Mouse (Mus musculus) spleen, embryonic (tissue): ENCODE measurements around the gene Yy1.
"Not testable (repeated sequence)": the region's sequence is repeated elsewhere in the genome, so short reads cannot be mapped to it uniquely, and the experiment has no call there.

Experiments
- CTCF ChIA-PET: fragments of 350-600 bp; sonication (Branson Sonifier 250); formaldehyde crosslinking; loops from one replicate; lab custom pipeline; 2022; lab: Charles Lee

Yy1 gene

GRCm38 (mm10) chr12:108825561-108826224, 32.9 kb downstream of the Yy1 start:
- CTCF ChIA-PET: no interaction called here

- CTCF ChIA-PET: no interaction called here
Observed at GRCm38 (mm10) chr12:108826282-108826957, 33.6 kb downstream of the Yy1 start.

- CTCF ChIA-PET: no interaction called here
Observed at GRCm38 (mm10) chr12:108826958-108827535, 34.3 kb downstream of the Yy1 start.

GRCm38 (mm10) chr12:108827641-108828040, 34.9 kb downstream of the Yy1 start:
- CTCF ChIA-PET: no interaction called here

- CTCF ChIA-PET: no interaction called here
Observed at GRCm38 (mm10) chr12:108829636-108830035, 36.9 kb downstream of the Yy1 start.

- CTCF ChIA-PET: no interaction called here
Observed at GRCm38 (mm10) chr12:108830358-108830757, 37.6 kb downstream of the Yy1 start.

- CTCF ChIA-PET: no interaction called here
Observed at GRCm38 (mm10) chr12:108831966-108832643, 39.3 kb downstream of the Yy1 start.

- CTCF ChIA-PET: no interaction called here
Observed at GRCm38 (mm10) chr12:108832851-108833250, 40.1 kb downstream of the Yy1 start.

- CTCF ChIA-PET: no interaction called here
Observed at GRCm38 (mm10) chr12:108833408-108833807, 40.6 kb downstream of the Yy1 start.

- CTCF ChIA-PET: no interaction called here
Observed at GRCm38 (mm10) chr12:108834337-108834736, 41.6 kb downstream of the Yy1 start.

- CTCF ChIA-PET: no interaction called here
Observed at GRCm38 (mm10) chr12:108834786-108835185, 42.0 kb downstream of the Yy1 start.

GRCm38 (mm10) chr12:108835208-108835839, 42.6 kb downstream of the Yy1 start:
- CTCF ChIA-PET: no interaction called here

GRCm38 (mm10) chr12:108835840-108836409, 43.2 kb downstream of the Yy1 start, which contains the start of the genes Slc25a29 and Slc25a47:
Gene Slc25a29, minus strand, starts transcription at chr12:108835883.
Gene Slc25a47, plus strand, starts transcription at chr12:108836046.
- CTCF ChIA-PET: no interaction called here

GRCm38 (mm10) chr12:108836722-108837121, 43.9 kb downstream of the Yy1 start:
- CTCF ChIA-PET: no interaction called here

GRCm38 (mm10) chr12:108841181-108841580, 48.4 kb downstream of the Yy1 start:
- CTCF ChIA-PET: no interaction called here

GRCm38 (mm10) chr12:108842663-108843062, 49.9 kb downstream of the Yy1 start:
- CTCF ChIA-PET: interaction anchor here (0.7 kb wide), 1 partner anchor 603 kb away, joined by 3 read pairs; no protein-coding TSS in a partner anchor

- CTCF ChIA-PET: not testable (repeated sequence)
Observed at GRCm38 (mm10) chr12:108848033-108848432, 55.3 kb downstream of the Yy1 start.

- CTCF ChIA-PET: no interaction called here
Observed at GRCm38 (mm10) chr12:108849488-108850022, 56.8 kb downstream of the Yy1 start.

- CTCF ChIA-PET: no interaction called here
Observed at GRCm38 (mm10) chr12:108850129-108850528, 57.4 kb downstream of the Yy1 start.

GRCm38 (mm10) chr12:108850886-108851285, 58.1 kb downstream of the Yy1 start:
- CTCF ChIA-PET: no interaction called here

- CTCF ChIA-PET: no interaction called here
Observed at GRCm38 (mm10) chr12:108852822-108853221, 60.0 kb downstream of the Yy1 start.
